Mouse (Mus musculus) cortical plate, adult 2 months (tissue): ENCODE measurements around the gene Apopt1. TPM values are rescaled to one million over a fixed set of nuclear protein-coding genes. Genes with fewer than 3 reads are reported as not detected.

ENCODE experiments used
- H3K27ac ChIP-seq: fragments of 200-500 bp; 2 replicates; pipeline ENCODE4 v1.5.1; 2012; ENCODE audit warnings: low read length, control low read depth, inconsistent platforms; ENCODE audit not compliant: insufficient read depth
- H3K4me1 ChIP-seq: fragments of 200-500 bp; 2 replicates; pipeline ENCODE4 v1.6.1; 2011; ENCODE audit warnings: low read length; ENCODE audit not compliant: control insufficient read depth, insufficient read depth
- H3K4me3 ChIP-seq: fragments of 200-500 bp; 2 replicates; pipeline ENCODE4 v1.5.1; 2011; ENCODE audit warnings: mild to moderate bottlenecking, low read length, control low read depth; ENCODE audit not compliant: insufficient read depth
- CTCF ChIP-seq: fragments of 200-500 bp; IDR thresholded peaks from 2 replicates; pipeline ENCODE4 v1.5.1; 2011; ENCODE audit warnings: mild to moderate bottlenecking, control low read depth, low read length; ENCODE audit not compliant: insufficient read depth; ENCODE audit errors: extremely low read depth
- POLR2A ChIP-seq: fragments of 200-500 bp; IDR thresholded peaks from 2 replicates; pipeline ENCODE4 v1.6.1; 2011; ENCODE audit warnings: mild to moderate bottlenecking, low read length, control low read depth; ENCODE audit not compliant: insufficient read depth; ENCODE audit errors: extremely low read depth
- polyA plus RNA-seq: library from polyadenylated mRNA; depleted of rRNA; stranded (reverse); fragments of >200 nt; gene quantifications from 2 replicates; pipeline ENCODE4 v1.2.3, GENCODE M21; 2012; rRNA removed

The Apopt1 gene
- polyA plus RNA-seq, 1 experiment, result 48.4 TPM

- Histone ChIP-seq H3K4me3 (no peak overlapping the region), H3K27ac (no peak overlapping the region), H3K4me1 (peaks cover 9% of the 10 kb centered on the region)
- TF ChIP-seq POLR2A (no peak), CTCF (no peak)
Measured at GRCm38 (mm10) chr12:111800459-111801183, 87.6 kb downstream of the Apopt1 start.

DNA sequence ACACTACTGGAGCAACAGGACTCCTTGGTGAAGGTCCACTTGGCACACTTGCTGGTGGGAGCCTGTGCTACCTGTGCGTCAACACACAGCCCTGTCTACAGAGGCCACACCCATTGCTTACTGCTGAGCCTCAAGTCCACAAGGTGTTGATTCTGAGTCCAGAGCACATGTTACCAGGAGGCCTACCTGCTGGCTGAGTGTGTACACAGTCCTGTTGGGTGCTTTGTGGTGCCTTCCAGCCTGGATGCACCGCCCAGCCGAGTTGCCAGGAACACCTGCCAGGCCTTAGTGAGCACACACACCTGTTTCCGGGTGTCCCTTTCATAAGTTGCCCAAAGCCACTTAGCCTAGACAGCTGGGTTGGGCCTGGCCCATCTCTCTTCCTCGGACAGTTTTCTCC lies 90.5 kb downstream of the Apopt1 start:
- peaks cover 11% of the 10 kb centered on the region for H3K4me1 ChIP-seq
- H3K27ac ChIP-seq, result no peak overlapping the region
- TF ChIP-seq POLR2A (no peak), CTCF (no peak)
- H3K4me3 ChIP-seq, result no peak overlapping the region

Other genes starting within 250 kb of the Apopt1 start
- gene Gm266, start 227.4 kb upstream of the Apopt1 start, polyA plus RNA-seq, result 6.3 and 9.1 TPM in 2 replicates
- 149 and 160 TPM in 2 replicates for gene Eif5, start 175.2 kb upstream of the Apopt1 start, polyA plus RNA-seq
- gene Mark3, start 138.7 kb upstream of the Apopt1 start, polyA plus RNA-seq, result 73.9 and 76.5 TPM in 2 replicates
- gene Ckb, start 40.9 kb upstream of the Apopt1 start, polyA plus RNA-seq, result 3,152 and 3,325 TPM in 2 replicates
- 20.0 and 20.8 TPM in 2 replicates for gene Trmt61a, start 35.2 kb upstream of the Apopt1 start, polyA plus RNA-seq
- gene Bag5, start within 50 bp of the Apopt1 start, polyA plus RNA-seq, result 49.6 and 51.0 TPM in 2 replicates
- 790 and 835 TPM in 2 replicates for gene Klc1, start 45.6 kb downstream of the Apopt1 start, polyA plus RNA-seq
- 10.5 and 13.8 TPM in 2 replicates for gene Xrcc3, start 100.6 kb downstream of the Apopt1 start, polyA plus RNA-seq
- 39.5 and 39.8 TPM in 2 replicates for gene Zfyve21, start 100.9 kb downstream of the Apopt1 start, polyA plus RNA-seq
- 32.1 and 34.1 TPM in 2 replicates for gene Ppp1r13b, start 194.8 kb downstream of the Apopt1 start, polyA plus RNA-seq